Mouse (Mus musculus): ENCODE measurements at regions not wholly inside any gene's neighbourhood (a gene's known extent, or its start where the extent isn't known, plus 50 kb on each side); places are given as distances from the start of the nearest gene placed in this dataset.

DNA sequence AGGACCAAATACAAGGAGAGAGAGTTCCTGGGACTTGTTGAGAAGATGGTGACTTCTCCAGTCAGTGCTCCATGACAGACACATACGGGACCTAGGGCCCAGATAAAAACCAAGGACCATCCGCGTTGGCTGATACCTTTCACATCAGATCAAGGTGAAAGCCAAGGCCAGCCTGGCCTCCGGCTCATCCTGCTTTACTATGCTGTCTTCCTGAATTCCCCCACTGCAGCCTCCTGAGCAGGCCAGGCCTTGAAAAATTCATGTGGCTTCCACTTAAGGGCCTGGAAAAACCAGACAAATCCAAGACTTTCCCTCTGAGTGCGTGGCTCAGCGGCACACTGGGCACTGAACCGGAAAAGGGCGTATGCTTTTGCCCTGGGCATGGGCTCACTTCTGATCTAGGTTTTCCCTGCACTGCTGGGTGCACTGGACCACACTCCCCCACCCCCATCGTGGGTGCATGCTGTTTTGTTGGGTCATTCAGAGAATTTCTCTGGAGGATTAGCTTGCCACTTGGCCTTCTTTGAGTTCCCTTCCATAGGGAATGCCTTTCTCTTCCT is 64.1 kb upstream of the Slc35c1 start:
- no peak for TF ChIP-seq POLR2A (IDR thresholded peaks at IDR 0.05; ENCODE audit: extremely low read depth, insufficient read depth, low read length)
- TF ChIP-seq CTCF (IDR thresholded peaks at IDR 0.05; ENCODE audit: low read depth, low read length), result no peak
